Mouse (Mus musculus) small intestine, adult 2 months (tissue): ENCODE data around the gene Hoxa5.

Source experiments
- CTCF ChIP-seq: fragments of 200-500 bp; IDR thresholded peaks from 2 replicates; pipeline ENCODE4 v1.5.1; 2012; ENCODE audit warnings: low read depth, mild to moderate bottlenecking, control low read depth, inconsistent platforms, low read length, moderate library complexity, mixed read lengths; ENCODE audit not compliant: insufficient replicate concordance, insufficient read length; ENCODE audit errors: extremely low read depth
- POLR2A ChIP-seq: fragments of 200-500 bp; IDR thresholded peaks from 2 replicates; pipeline ENCODE4 v1.6.1; 2012; ENCODE audit warnings: low read depth, mild to moderate bottlenecking, control low read depth, inconsistent platforms, low read length, moderate library complexity

GRCm38 (mm10) chr6:52156551-52157200, 47.7 kb downstream of the Hoxa5 start:
- TF ChIP-seq POLR2A (no peak), CTCF (no peak)
